Mouse (Mus musculus) liver, adult 2 months (tissue): ENCODE results near the gene Hnrnpc.
"Not testable (repeated sequence)": the region's sequence is repeated elsewhere in the genome, so short reads cannot be mapped to it uniquely, and the experiment has no call there.

Experiments used
- CTCF ChIP-seq: fragments of 200-500 bp; IDR thresholded peaks from 2 replicates; pipeline ENCODE4 v1.5.1; 2011; ENCODE audit warnings: low read depth, low read length, control low read depth
- POLR2A ChIP-seq: fragments of 200-500 bp; IDR thresholded peaks from 2 replicates; pipeline ENCODE4 v1.6.1; 2011; ENCODE audit warnings: low read length, control low read depth; ENCODE audit not compliant: insufficient read depth; ENCODE audit errors: extremely low read depth

- TF ChIP-seq CTCF, POLR2A: not testable (repeated sequence)
These were observed 61.5 kb downstream of the Hnrnpc start, which contains the start of gene Olfr221 for GRCm38 (mm10) chr14:52042359-52042758.
